Mouse (Mus musculus) liver, postnatal 0 days (tissue): ENCODE measurements at regions not wholly inside any gene's neighbourhood (a gene's known extent, or its start where the extent isn't known, plus 50 kb on each side); places are given as distances from the start of the nearest gene placed in this dataset.

Experiments used
- CTCF ChIP-seq: sonication (generic); IDR thresholded peaks from 2 replicates; pipeline ENCODE4 v1.5.1; 2016; ENCODE audit warnings: antibody characterized with exemption, low read depth
- EP300 ChIP-seq: IDR thresholded peaks from 2 replicates; pipeline ENCODE4 v1.6.1; 2016; ENCODE audit warnings: antibody characterized with exemption, low read depth, mild to moderate bottlenecking

- TF ChIP-seq EP300: no peak
- TF ChIP-seq CTCF: no peak
Observed at GRCm38 (mm10) chr16:24205594-24205993, 187.7 kb upstream of the Lpp start.
